Mouse (Mus musculus) forelimb bud, embryonic 11.5 days (tissue): ENCODE results near the gene Gm37240.

Experiments used
- DNase-seq: peaks from one replicate; pipeline ENCODE4 v3.0.0-alpha.2; 2012; ENCODE audit warnings: low read depth, low spot score

Gm37240 gene

GRCm38 (mm10) chr3:84841271-84841670 lies 1046.0 kb downstream of the Gm37240 start:
- no peak for DNase-seq

GRCm38 (mm10) chr3:84839499-84839898 lies 1047.8 kb downstream of the Gm37240 start:
- DNase-seq, result no peak

DNA sequence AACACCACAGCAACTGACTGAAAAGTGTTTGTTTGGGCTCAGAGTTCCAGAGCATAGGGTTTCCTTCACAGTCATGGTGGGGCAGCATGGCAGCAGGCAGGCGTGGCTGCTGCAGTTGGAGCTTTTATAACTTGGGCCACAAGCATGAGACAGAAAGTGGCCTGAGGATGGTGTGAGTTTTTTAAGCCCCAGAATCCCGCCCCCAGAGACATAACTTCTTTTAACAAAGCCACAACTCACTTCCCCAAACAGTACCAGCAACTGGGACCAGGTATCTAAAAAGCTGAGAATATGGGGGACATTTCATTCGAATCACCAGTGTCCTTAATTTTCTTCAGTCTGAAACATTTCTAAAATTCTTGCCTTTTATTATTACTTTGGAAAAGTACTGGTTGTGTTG lies 1049.3 kb downstream of the Gm37240 start:
- DNase-seq, result no peak

- no peak for DNase-seq
Measured at GRCm38 (mm10) chr3:84836029-84836428, 1051.3 kb downstream of the Gm37240 start.

GRCm38 (mm10) chr3:84829366-84829765 lies 1058.0 kb downstream of the Gm37240 start:
- DNase-seq, result no peak

- no peak for DNase-seq
Measured at GRCm38 (mm10) chr3:84827617-84828016, 1059.7 kb downstream of the Gm37240 start.

DNA sequence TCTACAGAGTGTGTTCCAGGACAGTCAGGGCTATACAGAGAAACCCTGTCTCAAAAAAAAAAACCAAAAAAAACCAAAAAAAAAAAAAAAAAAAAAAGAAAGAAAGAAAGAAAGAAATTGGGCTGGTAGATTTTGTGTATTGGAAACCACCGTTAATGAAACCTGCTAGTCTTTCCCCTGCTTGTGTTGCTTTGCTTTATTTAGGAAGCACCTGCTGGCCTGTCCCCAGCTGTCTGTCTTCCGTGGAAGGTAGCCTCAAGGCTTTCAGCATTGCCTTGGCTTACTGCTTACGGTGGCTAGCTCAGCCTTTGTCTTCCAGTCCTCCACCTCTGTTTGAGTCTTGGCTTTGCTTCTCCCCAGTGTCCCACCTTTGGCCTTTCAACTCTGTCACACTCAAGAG lies 1060.4 kb downstream of the Gm37240 start:
- DNase-seq, result no peak

DNA sequence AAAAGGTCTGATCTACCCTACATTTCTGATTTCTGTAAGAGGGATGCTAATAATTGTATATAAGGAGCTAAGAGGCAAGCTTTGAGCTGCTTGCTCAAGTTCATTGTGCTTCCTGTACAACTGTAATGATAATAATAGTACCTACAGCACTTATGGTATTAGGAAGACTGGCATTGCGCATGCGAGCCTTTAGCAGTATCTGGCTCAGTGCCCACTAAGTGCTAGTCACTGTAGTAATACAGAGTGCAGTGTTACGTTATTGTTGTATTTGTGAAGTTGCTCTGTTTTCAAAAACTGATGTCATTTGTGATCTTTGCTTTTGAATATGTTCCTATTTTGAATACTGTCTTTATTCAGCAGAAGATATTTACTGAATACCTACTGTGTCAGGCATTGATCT lies 1060.9 kb downstream of the Gm37240 start:
- DNase-seq, result no peak

GRCm38 (mm10) chr3:84825990-84826389 lies 1061.3 kb downstream of the Gm37240 start:
- no peak for DNase-seq

DNA sequence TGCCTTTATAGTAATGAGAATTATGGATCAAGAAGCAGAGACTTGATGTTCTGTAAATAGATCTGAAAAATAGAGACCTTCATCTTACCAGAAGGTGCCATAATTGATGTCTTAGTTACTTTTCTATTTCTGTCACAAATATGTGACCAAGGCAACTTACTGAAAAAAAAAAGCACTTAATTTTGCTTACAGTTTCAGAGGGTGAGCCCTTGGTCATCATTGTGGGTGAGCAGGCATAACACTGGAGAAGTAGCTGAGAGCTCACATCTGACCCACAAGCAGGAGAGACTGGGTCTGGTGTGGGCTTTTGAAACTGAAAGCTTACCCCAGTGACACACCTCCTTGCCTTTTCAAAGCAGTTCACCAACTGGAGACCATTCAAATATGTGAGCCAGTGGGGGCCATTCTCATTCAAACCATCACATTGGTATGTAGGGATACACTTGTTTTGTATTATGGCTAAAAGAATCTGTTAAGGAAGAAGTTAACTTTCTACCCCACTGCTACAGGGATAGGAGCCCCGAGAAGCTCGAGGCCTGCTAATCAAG lies 1066.6 kb downstream of the Gm37240 start:
- DNase-seq, result no peak

DNA sequence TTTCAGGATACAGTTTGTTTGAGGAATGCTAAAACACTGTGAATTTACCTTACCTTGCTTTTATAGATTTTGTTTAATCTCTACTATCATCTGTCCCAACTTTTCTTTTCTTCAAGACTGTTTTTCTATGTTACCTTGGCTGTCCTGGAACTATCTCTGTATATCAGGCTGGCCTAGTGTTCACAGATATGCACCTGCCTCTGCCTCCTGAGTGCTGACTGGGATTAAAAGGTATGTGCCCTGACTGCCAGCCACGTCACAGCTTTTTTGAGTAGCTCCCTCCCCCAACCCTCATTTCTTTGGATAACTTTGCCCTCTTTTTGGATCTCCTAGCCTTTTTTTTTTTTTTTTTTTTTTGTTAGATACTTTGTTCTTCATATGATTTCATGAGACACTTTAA lies 1070.4 kb downstream of the Gm37240 start:
- no peak for DNase-seq

GRCm38 (mm10) chr3:84815461-84815860 lies 1071.9 kb downstream of the Gm37240 start:
- peak; percentile 18 for DNase-seq

DNA sequence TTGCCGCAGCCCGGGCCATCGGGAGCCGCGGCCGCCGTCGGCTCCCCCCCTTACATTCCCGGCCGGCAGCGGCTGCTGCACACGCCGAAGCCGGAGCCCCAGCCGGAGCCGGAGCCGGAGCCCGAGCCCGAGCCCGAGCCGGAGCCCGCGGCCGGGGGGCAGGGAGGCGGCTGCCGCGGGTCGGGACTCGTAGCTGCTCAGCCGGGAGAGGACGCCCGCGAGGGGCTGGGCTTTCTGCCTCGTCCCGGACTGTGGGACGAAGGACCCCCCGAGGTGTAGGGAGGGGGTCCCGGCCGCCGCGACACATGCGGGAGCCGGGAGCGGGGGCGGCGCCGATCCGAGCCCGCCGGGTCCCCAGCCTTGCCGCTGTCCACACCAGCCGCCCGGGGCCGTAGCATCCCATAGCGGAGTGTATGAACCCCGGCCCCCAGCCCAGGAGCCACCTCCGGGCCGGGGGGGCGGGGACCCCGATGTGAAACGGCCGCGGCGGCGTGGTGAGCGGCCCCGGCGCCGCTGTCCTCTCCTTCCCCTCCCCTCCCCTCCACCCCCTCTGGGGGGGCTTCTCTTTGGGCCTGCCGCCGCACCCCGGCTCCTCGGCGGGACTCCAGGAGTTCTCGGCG lies 1072.4 kb downstream of the Gm37240 start, which contains the start of gene Fbxw7:
Gene Fbxw7, plus strand, starts transcription at position 507 of the 620 bp plus-strand sequence.
- no peak for DNase-seq

- DNase-seq, result peak; percentile 99
Measured at GRCm38 (mm10) chr3:84814157-84814761, 1073.1 kb downstream of the Gm37240 start.

- peak; percentile 9 for DNase-seq
Measured at GRCm38 (mm10) chr3:84813436-84814156, 1073.7 kb downstream of the Gm37240 start.

- no peak for DNase-seq
Measured at GRCm38 (mm10) chr3:84810803-84811202, 1076.5 kb downstream of the Gm37240 start.

DNA sequence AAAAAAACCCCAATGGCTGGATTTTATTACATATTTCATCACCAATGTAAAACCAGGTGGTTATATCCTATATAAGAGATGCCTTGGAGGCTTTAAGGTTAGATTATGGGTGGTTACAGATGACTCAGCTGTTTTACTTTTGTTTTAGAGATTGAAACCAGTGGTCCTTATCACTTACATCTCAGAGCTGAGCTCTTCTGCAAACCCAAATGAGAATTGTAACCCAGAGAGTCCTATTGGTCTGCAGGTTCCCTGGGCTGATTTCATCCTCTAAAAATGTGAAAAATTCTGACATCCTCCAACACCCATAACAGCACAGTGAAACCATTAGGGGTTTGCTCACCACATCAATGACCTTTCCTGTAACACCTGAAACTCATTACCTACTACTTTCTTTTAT lies 1078.4 kb downstream of the Gm37240 start:
- no peak for DNase-seq

- no peak for DNase-seq
Measured at GRCm38 (mm10) chr3:84807826-84808225, 1079.5 kb downstream of the Gm37240 start.

GRCm38 (mm10) chr3:84806206-84806605 lies 1081.1 kb downstream of the Gm37240 start:
- no peak for DNase-seq

- no peak for DNase-seq
Measured at GRCm38 (mm10) chr3:84804036-84804435, 1083.3 kb downstream of the Gm37240 start.

- no peak for DNase-seq
Measured at GRCm38 (mm10) chr3:84787914-84788313, 1099.4 kb downstream of the Gm37240 start.

DNA sequence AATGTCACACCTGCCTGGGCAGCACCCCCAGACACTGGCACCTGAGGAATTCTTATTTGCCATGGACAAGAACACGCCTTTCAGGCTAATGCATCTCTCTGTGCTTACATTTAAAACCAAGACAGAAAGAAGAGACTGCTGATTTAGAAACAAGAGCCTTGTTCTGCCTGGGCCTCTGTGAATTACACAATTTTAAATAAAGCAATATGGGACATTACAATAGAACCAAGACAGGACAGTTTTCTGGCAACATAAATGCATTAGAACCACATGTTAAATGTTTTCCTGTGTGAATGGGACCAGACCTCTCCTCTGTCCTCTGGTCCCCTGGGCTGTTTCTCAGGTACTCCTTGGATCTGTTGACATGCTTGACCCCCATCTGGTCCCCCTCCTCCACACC lies 1111.2 kb downstream of the Gm37240 start:
- no peak for DNase-seq

- DNase-seq, result no peak
Measured at GRCm38 (mm10) chr3:84775577-84775976, 1111.7 kb downstream of the Gm37240 start.
